Mouse (Mus musculus) liver, embryonic 16.5 days (tissue): ENCODE data around the gene Nsg2. TPM values are rescaled to one million over a fixed set of nuclear protein-coding genes. Genes with fewer than 3 reads are reported as not detected.

Experiments used
- ATAC-seq: fragments of 200-750 bp; cut with Nextera tagmentation; 2 replicates; pipeline ENCODE4 v1.8.0; 2017; ENCODE audit warnings: low read depth, mild to moderate bottlenecking, moderate number of reproducible peaks, moderate library complexity
- H3K27ac ChIP-seq: fragments of 300-500 bp; sonication (generic); 2 replicates; pipeline ENCODE4 v1.5.1; 2014; ENCODE audit warnings: mild to moderate bottlenecking, low read length
- H3K27me3 ChIP-seq: fragments of 300-500 bp; sonication (generic); 2 replicates; pipeline ENCODE4 v1.6.1; 2014; ENCODE audit warnings: low read depth, low read length, mixed read lengths; ENCODE audit not compliant: control insufficient read depth, insufficient read depth
- H3K36me3 ChIP-seq: fragments of 300-500 bp; sonication (generic); 2 replicates; pipeline ENCODE4 v1.6.1; 2014; ENCODE audit warnings: mild to moderate bottlenecking; ENCODE audit not compliant: control insufficient read depth, insufficient read depth
- H3K4me1 ChIP-seq: fragments of 300-500 bp; sonication (generic); 2 replicates; pipeline ENCODE4 v1.6.1; 2014; ENCODE audit warnings: low read depth, low read length, mixed read lengths; ENCODE audit not compliant: control insufficient read depth
- H3K4me2 ChIP-seq: fragments of 300-500 bp; sonication (generic); 2 replicates; pipeline ENCODE4 v1.6.1; 2014; ENCODE audit warnings: low read depth, low read length, mixed read lengths
- H3K4me3 ChIP-seq: fragments of 300-500 bp; sonication (generic); 2 replicates; pipeline ENCODE4 v1.5.1; 2014; ENCODE audit warnings: low read depth, mild to moderate bottlenecking, low read length
- H3K9ac ChIP-seq: fragments of 300-500 bp; sonication (generic); 2 replicates; pipeline ENCODE4 v1.6.1; 2014; ENCODE audit warnings: low read depth, low read length
- H3K9me3 ChIP-seq: fragments of 300-500 bp; sonication (generic); replicated peaks from 2 replicates; pipeline ENCODE4 v1.6.1; 2016; ENCODE audit warnings: low read length; ENCODE audit not compliant: control insufficient read depth
- WGBS: fragments of 180-500 bp; shearing (Covaris S2); extraction: QIAGEN DNeasy Blood & Tissue Kit; methylation state at CpG from one replicate; pipeline ENCODE4 v1.1.7; 2014; ENCODE audit not compliant: insufficient replicate concordance; 5-methylcytosine and 5-hydroxymethylcytosine counted together
- polyA plus RNA-seq: library from polyadenylated mRNA; unstranded; fragments of >200 nt; fragmentation: Nextera tagmentation; extraction: Ambion mirVana; gene quantifications from 2 replicates; pipeline ENCODE4 v1.2.1, GENCODE M21; 2015

Gene Nsg2
- polyA plus RNA-seq, 1 experiment from 2014 or later = 0.19 TPM

GRCm38 (mm10) chr11:32008852-32009251 lies 8.6 kb downstream of the Nsg2 start:
- Histone ChIP-seq H3K27me3 (no peaks in the 10 kb centered on the region), H3K36me3 (no peaks in the 10 kb centered on the region), H3K4me2 (no peak overlapping the region), H3K9ac (no peak overlapping the region), H3K4me1 (no peaks in the 10 kb centered on the region), H3K27ac (no peak overlapping the region), H3K4me3 (no peak overlapping the region), H3K9me3 (no peaks in the 10 kb centered on the region)
- no peak for ATAC-seq
- 50% methylated on average over 3 of the region's 3 CpGs for WGBS

DNA sequence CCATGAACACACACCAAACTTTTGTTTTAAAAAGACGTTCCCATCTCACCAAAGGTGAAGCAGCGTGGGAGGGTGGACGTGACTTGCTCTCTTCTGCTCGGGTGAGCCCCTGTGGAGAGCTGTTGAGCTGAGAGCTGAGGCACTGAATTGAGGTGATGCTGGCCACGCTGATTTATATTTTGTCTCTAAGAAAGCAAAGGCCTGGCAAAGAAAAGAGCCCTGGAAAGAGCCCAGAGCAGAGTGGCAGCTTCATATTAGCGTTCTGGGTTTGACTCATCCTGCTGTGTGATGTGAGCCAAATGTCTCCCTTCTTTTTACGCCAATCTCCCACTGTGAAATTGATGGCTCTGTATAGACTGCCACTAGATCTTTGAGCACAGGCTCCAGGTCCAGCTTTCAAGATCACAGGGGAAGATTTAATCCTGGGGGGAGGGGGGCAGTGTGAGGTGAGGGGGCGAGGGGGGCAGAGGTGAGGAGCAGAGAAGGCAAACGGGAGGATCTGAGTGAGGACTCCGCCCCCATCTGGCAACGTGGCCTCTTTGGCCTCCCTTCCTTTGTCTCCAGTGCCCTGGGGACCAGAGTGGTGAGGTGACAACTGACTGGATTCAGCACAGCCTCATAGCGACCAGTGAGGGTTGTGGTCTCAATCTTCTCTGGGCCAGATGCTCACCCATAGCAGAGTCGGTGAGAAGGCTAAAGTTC lies 9.8 kb downstream of the Nsg2 start:
- Histone ChIP-seq H3K4me2 (no peak overlapping the region), H3K9me3 (no peaks in the 10 kb centered on the region), H3K36me3 (no peaks in the 10 kb centered on the region), H3K27ac (no peak overlapping the region), H3K4me1 (no peaks in the 10 kb centered on the region), H3K4me3 (no peak overlapping the region), H3K27me3 (no peaks in the 10 kb centered on the region), H3K9ac (no peak overlapping the region)
- WGBS = 45% methylated on average over 13 of the region's 13 CpGs
- no peak for ATAC-seq

DNA sequence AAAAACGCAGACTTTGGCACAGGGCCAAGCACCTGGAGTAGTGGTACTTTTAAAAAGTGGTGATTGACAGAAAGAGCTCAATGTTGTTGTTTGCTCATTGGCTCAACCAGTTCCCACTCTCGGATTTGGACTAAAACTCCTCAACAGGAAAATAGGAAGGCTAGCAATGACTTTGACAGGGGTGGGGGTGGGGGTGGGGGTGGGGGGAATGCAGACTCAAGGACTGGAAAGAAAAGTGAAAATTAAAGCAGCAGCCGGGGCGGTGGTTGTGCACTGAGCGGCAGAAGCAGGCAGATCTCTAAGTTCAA lies 10.4 kb downstream of the Nsg2 start:
- Histone ChIP-seq H3K36me3 (no peaks in the 10 kb centered on the region), H3K4me2 (no peak overlapping the region), H3K27ac (no peak overlapping the region), H3K9ac (no peak overlapping the region), H3K27me3 (no peaks in the 10 kb centered on the region), H3K4me1 (no peaks in the 10 kb centered on the region), H3K9me3 (no peaks in the 10 kb centered on the region), H3K4me3 (no peak overlapping the region)
- no peak for ATAC-seq
- 61% methylated on average over 5 of the region's 5 CpGs for WGBS

DNA sequence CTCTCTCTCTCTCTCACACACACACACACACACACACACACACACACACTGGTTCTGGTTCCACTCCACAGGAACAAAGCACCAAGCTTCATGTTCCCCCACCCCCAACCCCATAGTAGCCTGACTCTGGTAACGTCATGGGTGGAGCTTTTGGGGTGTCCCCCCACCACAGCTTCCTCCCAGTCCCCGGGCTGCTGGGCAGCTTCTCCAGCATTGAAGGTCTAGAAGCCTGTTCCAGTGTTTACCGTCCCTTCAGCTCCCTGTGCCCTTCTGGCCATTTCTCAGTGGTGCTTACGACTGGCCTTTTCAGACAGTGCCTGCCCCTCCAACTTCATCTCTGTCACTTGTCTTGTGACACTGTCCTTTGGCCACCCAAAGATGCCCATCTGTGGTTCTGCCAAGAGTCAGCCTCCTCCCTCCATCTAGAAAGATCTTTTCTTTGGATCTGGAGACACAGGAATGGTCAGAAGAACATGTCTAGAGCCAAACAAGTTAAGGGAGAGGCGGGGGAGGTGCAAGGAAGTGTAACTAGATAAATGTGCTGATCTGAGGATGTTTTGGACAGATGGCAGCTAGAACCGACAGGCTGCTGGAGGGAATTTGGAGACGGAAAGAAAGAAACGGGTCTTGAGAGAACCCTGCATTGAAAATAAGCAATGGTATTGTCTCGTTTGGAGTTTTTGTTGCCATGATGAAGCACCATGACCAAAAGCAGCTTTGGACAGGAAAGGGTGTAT lies 11.8 kb downstream of the Nsg2 start:
- Histone ChIP-seq H3K9me3 (no peaks in the 10 kb centered on the region), H3K4me2 (no peak overlapping the region), H3K36me3 (no peaks in the 10 kb centered on the region), H3K27me3 (no peaks in the 10 kb centered on the region), H3K27ac (no peak overlapping the region), H3K4me1 (no peaks in the 10 kb centered on the region), H3K4me3 (no peak overlapping the region), H3K9ac (no peak overlapping the region)
- WGBS = 35% methylated on average over 9 of the region's 9 CpGs
- no peak for ATAC-seq

DNA sequence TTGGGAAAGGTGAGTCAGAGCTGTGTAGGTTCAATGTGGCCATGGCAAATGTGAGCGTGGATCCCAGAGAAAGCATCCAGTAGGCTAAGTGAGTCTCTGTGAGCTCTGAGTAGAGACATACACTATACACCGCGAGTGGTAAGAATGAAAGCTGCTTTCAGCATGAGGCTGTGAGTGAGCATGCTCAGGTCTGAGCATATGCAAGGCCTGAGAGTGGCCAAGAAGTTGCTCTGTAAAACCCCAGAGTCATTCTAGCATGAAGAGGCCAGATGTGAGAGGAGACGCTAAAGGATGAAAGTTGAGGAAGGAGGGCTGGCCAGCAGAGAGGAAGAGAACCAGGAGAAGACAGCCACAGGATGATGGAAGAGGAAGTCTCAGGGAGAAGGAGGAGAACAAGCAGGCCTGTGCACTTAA lies 12.8 kb downstream of the Nsg2 start:
- no peaks in the 10 kb centered on the region for H3K9me3 ChIP-seq
- ATAC-seq = no peak

GRCm38 (mm10) chr11:32013561-32013960 lies 13.3 kb downstream of the Nsg2 start:
- no peaks in the 10 kb centered on the region for H3K9me3 ChIP-seq
- H3K27me3 ChIP-seq = no peaks in the 10 kb centered on the region
- no peaks in the 10 kb centered on the region for H3K4me1 ChIP-seq

More for the DNA sequence above, 12.8 kb downstream of the Nsg2 start:
- H3K9ac ChIP-seq = no peak overlapping the region
- 52% methylated on average over 4 of the region's 4 CpGs for WGBS
- H3K27me3 ChIP-seq = no peaks in the 10 kb centered on the region
- no peaks in the 10 kb centered on the region for H3K36me3 ChIP-seq
- H3K4me2 ChIP-seq = no peak overlapping the region
- H3K27ac ChIP-seq = no peak overlapping the region
- H3K4me1 ChIP-seq = no peaks in the 10 kb centered on the region
- H3K4me3 ChIP-seq = no peak overlapping the region

GRCm38 (mm10) chr11:32018201-32018600 lies 17.9 kb downstream of the Nsg2 start:
- no peaks in the 10 kb centered on the region for H3K9me3 ChIP-seq
- H3K27ac ChIP-seq = no peak overlapping the region
- 36% methylated on average over 4 of the region's 4 CpGs for WGBS
- no peak overlapping the region for H3K9ac ChIP-seq
- ATAC-seq = no peak
- H3K36me3 ChIP-seq = no peaks in the 10 kb centered on the region
- H3K27me3 ChIP-seq = no peaks in the 10 kb centered on the region
- no peak overlapping the region for H3K4me2 ChIP-seq
- no peak overlapping the region for H3K4me3 ChIP-seq
- no peaks in the 10 kb centered on the region for H3K4me1 ChIP-seq

More at GRCm38 (mm10) chr11:32013561-32013960, 13.3 kb downstream of the Nsg2 start:
- Histone ChIP-seq H3K36me3 (no peaks in the 10 kb centered on the region), H3K9ac (no peak overlapping the region), H3K4me3 (no peak overlapping the region), H3K4me2 (no peak overlapping the region), H3K27ac (no peak overlapping the region)
- WGBS = 52% methylated on average over 1 of the region's 1 CpGs
- ATAC-seq = no peak

- H3K4me2 ChIP-seq = no peak overlapping the region
- 22% methylated on average over 8 of the region's 8 CpGs for WGBS
- H3K4me3 ChIP-seq = no peak overlapping the region
- no peak for ATAC-seq
- H3K4me1 ChIP-seq = no peaks in the 10 kb centered on the region
- no peaks in the 10 kb centered on the region for H3K27me3 ChIP-seq
- no peaks in the 10 kb centered on the region for H3K36me3 ChIP-seq
- no peak overlapping the region for H3K9ac ChIP-seq
- H3K9me3 ChIP-seq = no peaks in the 10 kb centered on the region
- H3K27ac ChIP-seq = no peak overlapping the region
These were observed 20.0 kb downstream of the Nsg2 start for GRCm38 (mm10) chr11:32020031-32020965.
